9 mouse cellular contexts compared by ENCODE assay signal in genomic region chr1:119894936-119895335, GRCm38 (mm10). TPM values are rescaled to one million over a fixed set of nuclear protein-coding genes. Genes with fewer than 3 reads are reported as not detected.
DNase-seq lines count a peak whose midpoint lies in the region; ATAC-seq and TF ChIP-seq lines count a peak whose summit lies in the region.
"Had no signal": no experiment of that assay in that cellular context is flagged by ENCODE, and none has a peak within 500 bp of the region (broad histone marks: within the 10 kb centered on the region; RNA-seq: fewer than 3 reads in every experiment).

No protein-coding gene starts in this region.

- H3K36me3 ChIP-seq in ES-E14 (ENCODE audit: control insufficient read depth, insufficient read depth, low read length, poor library complexity, severe bottlenecking) = no peaks in the 10 kb centered on the region
- H3K36me3 ChIP-seq in embryonic facial prominence, embryonic 14.5 days (ENCODE audit: control insufficient read depth, insufficient read depth, low read length) = no peaks in the 10 kb centered on the region
- H3K36me3 ChIP-seq: hindbrain, embryonic 15.5 days had no signal

- H3K4me3 ChIP-seq in ES-E14 (ENCODE audit: insufficient read depth in 1 of 2, low read depth in 1 of 2, low read length in 2 of 2, poor library complexity in 1 of 2, severe bottlenecking in 1 of 2) = no peak overlapping the region
- H3K4me3 ChIP-seq in embryonic facial prominence, embryonic 14.5 days (ENCODE audit: low read depth, low read length) = no peak overlapping the region
- H3K4me3 ChIP-seq: hindbrain, embryonic 15.5 days had no signal

- ATAC-seq in embryonic facial prominence, embryonic 14.5 days (ENCODE audit: low read depth) = peak; percentile 44

- in situ Hi-C loops in ES-E14 (cut with MboI; ENCODE audit: low sequenced_read_pairs in 2 of 2, unreplicated experiment in 2 of 2) = no loop called here

- H3K4me1 ChIP-seq in ES-E14 (ENCODE audit: control insufficient read depth in 2 of 2, insufficient read depth in 2 of 2, low read length in 2 of 2, poor library complexity in 1 of 2) = no peaks in the 10 kb centered on the region
- no peaks in the 10 kb centered on the region for H3K4me1 ChIP-seq in embryonic facial prominence, embryonic 14.5 days (ENCODE audit: control insufficient read depth, insufficient read depth, low read length)

- H3K9me3 ChIP-seq in ES-E14 (ENCODE audit: control insufficient read depth, insufficient read depth, low read depth, low read length) = no peaks in the 10 kb centered on the region
- no peaks in the 10 kb centered on the region for H3K9me3 ChIP-seq in embryonic facial prominence, embryonic 14.5 days (ENCODE audit: control insufficient read depth, low read length)
- H3K9me3 ChIP-seq: hindbrain, embryonic 15.5 days had no signal

- H3K9ac ChIP-seq in ES-E14 (ENCODE audit: insufficient read depth, low read depth, low read length, poor library complexity, severe bottlenecking) = no peak overlapping the region
- no peak overlapping the region for H3K9ac ChIP-seq in embryonic facial prominence, embryonic 14.5 days (ENCODE audit: low read depth, low read length)
- H3K9ac ChIP-seq: hindbrain, embryonic 15.5 days had no signal

- H3K27me3 ChIP-seq in embryonic facial prominence, embryonic 14.5 days (replicated peaks; ENCODE audit: control insufficient read depth, insufficient read depth, low read length) = no peaks in the 10 kb centered on the region
- H3K27me3 ChIP-seq: hindbrain, embryonic 15.5 days had no signal

- 27% methylated on average over 6 of the region's 6 CpGs for WGBS in embryonic facial prominence, embryonic 14.5 days
- 39% methylated on average over 6 of the region's 6 CpGs for WGBS in large intestine, adult 2 months

- no peak overlapping the region for H3K27ac ChIP-seq in ES-E14 (ENCODE audit: insufficient read depth, low read depth, low read length, poor library complexity, severe bottlenecking)
- no peak overlapping the region for H3K27ac ChIP-seq in embryonic facial prominence, embryonic 14.5 days (replicated peaks; ENCODE audit: low read depth, low read length)
- H3K27ac ChIP-seq: hindbrain, embryonic 15.5 days had no signal

- intact Hi-C loops in heart, postnatal 14 days (cut with DNase I) = loop anchor here (1.0 kb wide), 1 partner anchor 77 kb away; no protein-coding TSS in a partner anchor

- H3K4me2 ChIP-seq in embryonic facial prominence, embryonic 14.5 days (ENCODE audit: low read depth, low read length) = no peak overlapping the region
- H3K4me2 ChIP-seq: hindbrain, embryonic 15.5 days had no signal

- peak; percentile 44 for DNase-seq in ES-E14 (ENCODE audit: low read depth, low spot score)
- DNase-seq in adrenal gland, postnatal 36 days = peak; percentile 78 to 85
- DNase-seq in embryonic facial prominence, embryonic 14.5 days (ENCODE audit: low spot score) = peak; percentile 34
- DNase-seq in heart, postnatal 14 days = peak; percentile 64 to 74
- DNase-seq in large intestine, adult 2 months (ENCODE audit: low read depth, low spot score) = peak; percentile 22
- DNase-seq in lung, postnatal 14 days = peak; percentile 74
- peak; percentile 64 for DNase-seq in retina, postnatal 7 days (ENCODE audit: low read depth, low spot score)
- DNase-seq in urinary bladder, postnatal 25 days (ENCODE audit: low spot score) = peak; percentile 59

TF ChIP-seq in ES-E14, 5 proteins besides CTCF, POLR2A, EP300 and RAD21:
- TF ChIP-seq ZC3H11A (IDR thresholded peaks at IDR 0.05; ENCODE audit: borderline replicate concordance, low read depth, low read length) (peak; percentile 62; the same call in 1 of the 2 replicates), HCFC1 (IDR thresholded peaks at IDR 0.05; ENCODE audit: borderline replicate concordance, insufficient read depth, low read length) (no peak), ZNF384 (IDR thresholded peaks at IDR 0.05; ENCODE audit: low read depth, low read length) (no peak), CHD2 (IDR thresholded peaks at IDR 0.05; ENCODE audit: low read depth, low read length) (no peak), MAFK (IDR thresholded peaks at IDR 0.05; ENCODE audit: insufficient read depth, low read depth, low read length) (no peak)
TF ChIP-seq in ES-E14: peak in this region for 1.

RNA-seq across cellular contexts. Expression of gene Tmem177, which starts 18.1 kb away (rescaled TPM):
- total RNA-seq in ES-E14 (2012; rRNA removed) = 9.5 and 11.2 TPM in 2 replicates
- 1 to 10 TPM; 7.2 to 7.4 TPM for total RNA-seq in adrenal gland, postnatal 36 days (2021)
- polyA plus RNA-seq in embryonic facial prominence, embryonic 14.5 days (2014; fragmentation: Nextera tagmentation; extraction: Ambion mirVana) = 6.8 and 7.2 TPM in 2 replicates
- total RNA-seq in heart, postnatal 14 days (2021) = 1 to 10 TPM; 7.5 to 8.4 TPM
- polyA plus RNA-seq in large intestine, adult 2 months (2012; rRNA removed) = 4.9 and 5.3 TPM in 2 replicates

RNA-seq across cellular contexts. Expression of gene Ptpn4, which starts 57.5 kb away (rescaled TPM):
- 15.6 and 17.8 TPM in 2 replicates for total RNA-seq in ES-E14 (2012; rRNA removed)
- 10 to 100 TPM; 30.2 to 38.0 TPM for total RNA-seq in adrenal gland, postnatal 36 days (2021)
- polyA plus RNA-seq in embryonic facial prominence, embryonic 14.5 days (2014; fragmentation: Nextera tagmentation; extraction: Ambion mirVana) = 6.6 and 10.5 TPM in 2 replicates
- 10 to 100 TPM; 32.1 to 32.8 TPM for total RNA-seq in heart, postnatal 14 days (2021)
- 0.58 and 1.0 TPM in 2 replicates for polyA plus RNA-seq in large intestine, adult 2 months (2012; rRNA removed)

Comparison
In these comparisons a context has a peak if more than half of its experiments do, and no peak if none do; other contexts are left out.
1. DNase-seq: peak in every context shown above with its lines; median percentile 82 in adrenal gland, postnatal 36 days; 74 in lung, postnatal 14 days; 69 in heart, postnatal 14 days; 64 in retina, postnatal 7 days; 59 in urinary bladder, postnatal 25 days; 44 in ES-E14; 34 in embryonic facial prominence, embryonic 14.5 days; 22 in large intestine, adult 2 months.